Mouse (Mus musculus) forebrain, embryonic 12.5 days (tissue): ENCODE results near the gene Tenm2. TPM values are rescaled to one million over a fixed set of nuclear protein-coding genes. Genes with fewer than 3 reads are reported as not detected.
A peak's percentile ranks its signal among the peaks of the same experiment; 100 is the strongest.

ENCODE experiments used
- ATAC-seq: fragments of 200-750 bp; cut with Nextera tagmentation; 2 replicates; pipeline ENCODE4 v1.8.0; 2017; ENCODE audit warnings: moderate TSS enrichment; ENCODE audit not compliant: low FRiP score
- H3K27ac ChIP-seq: fragments of 300-500 bp; sonication (generic); 2 replicates; pipeline ENCODE4 v1.5.1; 2016; ENCODE audit warnings: mild to moderate bottlenecking
- H3K27me3 ChIP-seq: fragments of 300-500 bp; sonication (generic); 2 replicates; pipeline ENCODE4 v1.6.1; 2016; ENCODE audit warnings: mild to moderate bottlenecking
- H3K36me3 ChIP-seq: fragments of 300-500 bp; sonication (generic); replicated peaks from 2 replicates; pipeline ENCODE4 v1.6.1; 2016; ENCODE audit warnings: mild to moderate bottlenecking
- H3K4me1 ChIP-seq: fragments of 300-500 bp; sonication (generic); 2 replicates; pipeline ENCODE4 v1.6.1; 2016
- H3K4me2 ChIP-seq: fragments of 300-500 bp; sonication (generic); 2 replicates; pipeline ENCODE4 v1.6.1; 2016; ENCODE audit warnings: mild to moderate bottlenecking, moderate library complexity
- H3K4me3 ChIP-seq: fragments of 300-500 bp; sonication (generic); replicated peaks from 2 replicates; pipeline ENCODE4 v1.5.1; 2016; ENCODE audit warnings: mild to moderate bottlenecking
- H3K9ac ChIP-seq: fragments of 300-500 bp; sonication (generic); 2 replicates; pipeline ENCODE4 v1.6.1; 2016; ENCODE audit warnings: mild to moderate bottlenecking
- H3K9me3 ChIP-seq: fragments of 300-500 bp; sonication (generic); 2 replicates; pipeline ENCODE4 v1.6.1; 2016
- WGBS: fragments of 180-500 bp; shearing (Covaris S2); methylation state at CpG from one replicate; pipeline ENCODE4 v1.1.7; 2016; 5-methylcytosine and 5-hydroxymethylcytosine counted together
- polyA plus RNA-seq: library from polyadenylated mRNA; unstranded; fragments of >200 nt; fragmentation: Nextera tagmentation; extraction: Ambion mirVana; gene quantifications from 2 replicates; pipeline ENCODE4 v1.2.1, GENCODE M21; 2016

Tenm2 gene
- polyA plus RNA-seq, 1 experiment from 2014 or later: 10.9 TPM

DNA sequence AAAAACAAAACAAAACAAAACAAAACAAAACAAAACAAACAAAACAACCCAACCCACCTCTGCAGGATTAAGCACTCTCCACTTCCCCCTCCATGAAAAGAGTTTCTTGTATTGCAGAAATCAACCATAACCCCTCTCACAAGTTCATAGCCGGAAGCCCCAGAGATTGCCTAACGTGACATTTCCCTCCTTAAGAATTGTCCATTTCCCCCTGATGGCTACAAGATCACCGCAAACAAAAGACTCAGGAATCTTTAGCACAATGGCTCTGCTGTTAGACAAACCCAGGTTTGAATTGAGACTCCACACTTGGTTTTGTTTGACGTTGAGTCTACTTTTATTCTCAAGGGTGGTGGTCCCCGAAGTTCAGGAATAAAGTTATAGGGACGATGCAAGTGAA is 1063.2 kb downstream of the Tenm2 start:
- no peak overlapping the region for H3K4me3 ChIP-seq
- H3K4me2 ChIP-seq: no peak overlapping the region
- H3K27ac ChIP-seq: no peak overlapping the region
- no peak for ATAC-seq
- H3K27me3 ChIP-seq: 0 out of 2 replicates have a peak, but pooled peaks cover 7% of the 10 kb centered on the region
- WGBS: 59% methylated on average over 6 of the region's 6 CpGs
- no peaks in the 10 kb centered on the region for H3K36me3 ChIP-seq
- 0 out of 2 replicates have a peak, but pooled peaks cover 3% of the 10 kb centered on the region for H3K9me3 ChIP-seq
- no peak overlapping the region for H3K9ac ChIP-seq
- no peaks in the 10 kb centered on the region for H3K4me1 ChIP-seq

DNA sequence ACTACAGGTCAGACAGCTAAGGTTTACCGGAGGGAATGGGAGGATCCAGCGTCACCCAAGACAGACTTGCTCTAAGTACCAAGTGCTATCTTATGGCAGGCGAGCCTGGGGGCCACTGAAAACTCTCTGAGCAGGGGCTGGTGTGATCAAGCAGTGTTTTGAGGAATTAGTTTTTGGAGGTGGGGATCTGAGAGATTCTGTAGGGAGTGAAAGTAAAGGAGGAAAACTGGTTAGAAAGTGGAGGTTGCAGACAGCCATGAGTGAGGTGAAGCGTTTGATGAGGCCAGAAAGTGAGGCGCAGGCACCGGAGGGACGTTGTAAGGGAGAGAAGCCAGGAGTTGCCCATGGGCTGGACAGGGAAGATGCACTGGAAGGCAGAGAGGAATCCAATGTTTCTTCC is 1063.8 kb downstream of the Tenm2 start:
- Histone ChIP-seq H3K27ac (no peak overlapping the region), H3K9me3 (no peaks in the 10 kb centered on the region), H3K27me3 (0 out of 2 replicates have a peak, but pooled peaks cover 7% of the 10 kb centered on the region), H3K36me3 (no peaks in the 10 kb centered on the region), H3K4me2 (no peak overlapping the region), H3K4me1 (no peaks in the 10 kb centered on the region), H3K9ac (no peak overlapping the region), H3K4me3 (no peak overlapping the region)
- ATAC-seq: no peak
- WGBS: 91% methylated on average over 7 of the region's 7 CpGs

DNA sequence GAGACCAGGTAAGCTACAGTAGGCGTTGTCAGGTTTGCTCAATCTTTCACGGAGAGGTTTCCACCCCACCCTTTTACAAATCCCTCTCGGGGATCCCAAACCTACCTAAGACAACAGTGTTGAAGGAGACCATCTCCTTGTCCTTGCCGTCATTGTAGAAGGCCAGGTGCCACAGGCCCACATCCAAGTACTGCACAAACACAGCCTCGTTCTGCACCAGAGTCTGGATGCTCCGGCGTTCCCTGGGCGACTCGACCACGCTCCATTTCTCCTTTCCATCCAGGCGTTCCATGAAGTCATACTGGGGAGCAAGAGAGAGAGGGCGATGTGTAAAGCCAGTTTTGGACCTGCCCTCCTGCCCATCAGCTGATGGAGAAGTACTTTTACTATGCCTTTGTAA is 1064.5 kb downstream of the Tenm2 start:
- ATAC-seq: no peak
- WGBS: 96% methylated on average over 12 of the region's 12 CpGs

DNA sequence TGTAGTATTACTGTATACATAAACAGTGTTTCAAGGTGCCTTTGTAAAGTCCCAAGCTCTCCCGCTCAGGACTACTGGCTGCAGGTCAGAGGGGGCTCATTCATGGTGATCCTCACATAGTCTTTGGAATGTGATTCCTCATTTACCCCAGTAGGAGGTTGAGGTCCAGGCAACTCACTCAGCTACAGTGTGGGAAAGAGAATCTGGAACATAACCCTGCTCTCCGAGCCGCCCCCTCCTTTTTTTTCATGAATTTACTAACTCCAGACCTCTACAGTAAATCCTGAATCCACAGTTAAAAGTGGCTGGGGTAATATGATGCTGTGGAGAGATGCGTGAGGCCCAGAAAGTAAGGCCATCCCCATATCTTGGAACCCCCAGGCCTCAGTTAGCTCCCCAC is 1066.0 kb downstream of the Tenm2 start:
- no peaks in the 10 kb centered on the region for H3K9me3 ChIP-seq
- H3K9ac ChIP-seq: no peak overlapping the region
- no peak overlapping the region for H3K27ac ChIP-seq
- 77% methylated on average over 4 of the region's 4 CpGs for WGBS
- H3K36me3 ChIP-seq: no peaks in the 10 kb centered on the region
- ATAC-seq: no peak
- H3K4me2 ChIP-seq: no peak overlapping the region
- no peaks in the 10 kb centered on the region for H3K4me1 ChIP-seq
- H3K27me3 ChIP-seq: peaks cover 20% of the 10 kb centered on the region; the same call in 1 of the 2 replicates
- H3K4me3 ChIP-seq: no peak overlapping the region

More for the DNA sequence above, 1064.5 kb downstream of the Tenm2 start:
- H3K9me3 ChIP-seq: no peaks in the 10 kb centered on the region
- peaks cover 12% of the 10 kb centered on the region; the same call in 1 of the 2 replicates for H3K27me3 ChIP-seq
- no peak overlapping the region for H3K9ac ChIP-seq
- no peaks in the 10 kb centered on the region for H3K36me3 ChIP-seq
- H3K4me1 ChIP-seq: no peaks in the 10 kb centered on the region
- H3K4me2 ChIP-seq: no peak overlapping the region
- H3K27ac ChIP-seq: no peak overlapping the region
- no peak overlapping the region for H3K4me3 ChIP-seq

DNA sequence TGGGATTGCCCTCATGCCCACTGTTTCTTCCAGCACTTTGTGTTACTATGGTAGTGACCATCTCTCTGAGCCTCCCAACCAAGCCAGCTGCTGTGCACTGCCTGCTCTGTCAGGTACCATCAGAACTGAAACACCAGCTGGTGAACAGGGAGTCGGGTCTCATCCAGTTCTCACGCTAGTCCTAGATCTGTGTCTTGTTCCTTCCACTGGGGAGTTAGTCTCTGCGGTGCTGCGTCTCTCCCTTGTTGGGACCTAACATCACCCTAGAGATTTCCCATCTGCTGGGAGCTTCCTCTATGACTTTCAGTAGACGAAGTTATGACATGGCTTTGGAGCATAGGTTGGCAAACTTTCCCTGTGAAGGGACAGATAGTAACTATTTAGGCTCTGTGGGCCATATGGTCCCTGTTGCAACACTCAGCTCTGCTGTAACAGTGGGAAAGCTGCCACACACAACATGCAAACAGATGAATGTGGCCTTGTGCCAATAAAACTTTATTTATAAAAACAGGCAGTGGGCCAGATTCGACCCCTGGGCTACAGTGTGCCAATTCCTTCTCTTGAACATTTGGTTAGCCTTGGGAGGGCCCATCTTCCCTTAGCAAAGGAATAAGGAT is 1066.7 kb downstream of the Tenm2 start:
- no peak overlapping the region for H3K9ac ChIP-seq
- no peak for ATAC-seq

DNA sequence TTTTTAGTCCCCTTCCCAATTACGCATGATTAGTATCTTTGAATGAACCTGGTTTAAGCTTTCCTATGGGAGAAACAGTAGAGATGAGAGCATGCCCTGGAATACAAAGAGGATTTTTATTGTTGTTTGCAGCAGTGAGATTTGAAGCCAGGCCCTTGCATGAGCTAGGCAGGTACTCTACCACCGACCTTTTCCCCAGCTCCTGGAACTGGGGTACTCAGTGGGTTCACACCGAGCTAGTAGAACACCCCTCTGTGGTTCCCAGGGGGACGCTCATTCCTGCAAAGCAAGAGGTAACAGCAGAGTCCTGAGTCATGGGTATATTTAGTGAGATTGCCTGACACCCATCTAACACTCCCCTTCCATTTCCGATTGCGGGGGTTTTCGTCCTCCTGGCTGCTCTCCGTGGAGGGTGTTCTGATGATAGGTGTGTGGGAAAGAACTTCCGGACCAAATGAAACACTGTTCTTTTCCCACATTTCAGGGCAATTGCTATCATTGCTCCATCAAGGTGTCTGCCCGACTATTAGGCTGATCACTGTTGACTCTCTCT is 1067.9 kb downstream of the Tenm2 start:
- Histone ChIP-seq H3K27me3 (peaks cover 22% of the 10 kb centered on the region), H3K9me3 (no peaks in the 10 kb centered on the region), H3K4me1 (no peaks in the 10 kb centered on the region), H3K36me3 (no peaks in the 10 kb centered on the region), H3K27ac (no peak overlapping the region), H3K9ac (no peak overlapping the region), H3K4me3 (no peak overlapping the region), H3K4me2 (no peak overlapping the region)
- no peak for ATAC-seq
- WGBS: 80% methylated on average over 10 of the region's 10 CpGs

More for the DNA sequence above, 1066.7 kb downstream of the Tenm2 start:
- H3K27me3 ChIP-seq: peaks cover 16% of the 10 kb centered on the region; the same call in 1 of the 2 replicates
- H3K27ac ChIP-seq: no peak overlapping the region
- WGBS: 92% methylated on average over 6 of the region's 6 CpGs
- H3K9me3 ChIP-seq: no peaks in the 10 kb centered on the region
- no peaks in the 10 kb centered on the region for H3K36me3 ChIP-seq
- H3K4me3 ChIP-seq: no peak overlapping the region
- H3K4me1 ChIP-seq: no peaks in the 10 kb centered on the region
- H3K4me2 ChIP-seq: no peak overlapping the region

DNA sequence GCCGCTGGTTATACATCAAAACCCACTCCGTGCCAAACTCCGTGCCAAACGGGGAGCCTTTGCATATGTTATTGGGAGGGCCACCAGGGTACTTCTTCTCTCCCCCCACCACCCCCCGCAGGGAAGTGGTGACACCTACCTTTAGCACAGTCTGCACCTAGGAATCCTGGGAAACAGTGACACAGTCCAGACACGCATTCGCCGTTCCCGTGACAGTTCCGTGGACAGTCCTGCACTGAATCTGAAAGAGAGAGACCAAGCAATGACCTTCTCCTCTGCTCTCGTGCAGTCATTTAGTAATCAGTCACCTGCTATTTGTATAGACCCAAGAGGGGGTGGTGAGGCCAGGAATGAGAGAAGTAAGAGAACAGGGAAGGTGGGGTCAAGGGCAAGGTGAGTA is 1072.2 kb downstream of the Tenm2 start:
- ATAC-seq: no peak
- no peak overlapping the region for H3K4me3 ChIP-seq

DNA sequence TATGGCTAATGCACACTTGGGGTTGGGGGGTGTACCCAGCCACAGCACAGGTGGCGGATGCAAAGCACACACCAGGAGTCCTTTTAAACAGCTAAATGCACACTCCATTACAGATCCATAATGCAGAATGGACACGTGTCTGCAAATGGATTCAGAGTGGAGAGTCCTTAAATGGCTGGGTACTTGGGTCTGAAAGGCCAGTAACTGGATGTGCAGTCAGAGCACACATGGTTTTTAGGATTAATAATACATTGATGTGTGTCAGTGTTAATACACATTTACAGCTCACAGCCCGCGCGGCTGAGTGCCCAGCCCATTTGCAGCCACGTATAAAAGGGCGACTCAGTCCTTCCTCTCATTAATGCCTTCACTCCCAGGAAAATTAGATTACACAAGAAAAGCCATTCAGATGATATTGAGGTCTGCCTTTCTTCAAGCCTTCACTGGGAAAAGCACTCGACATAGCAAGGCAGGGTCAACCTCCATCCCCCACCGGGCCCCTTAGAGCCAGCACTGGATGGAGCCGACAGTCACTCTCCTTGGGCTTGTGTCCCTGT is 1073.9 kb downstream of the Tenm2 start:
- Histone ChIP-seq H3K9ac (no peak overlapping the region), H3K4me3 (no peak overlapping the region), H3K4me2 (no peak overlapping the region), H3K36me3 (no peaks in the 10 kb centered on the region), H3K27ac (0 out of 2 replicates have a peak overlapping the region, but pooled peaks have one; percentile 42), H3K4me1 (peaks cover 8% of the 10 kb centered on the region), H3K27me3 (peaks cover 30% of the 10 kb centered on the region), H3K9me3 (no peaks in the 10 kb centered on the region)
- peak; percentile 79 for ATAC-seq
- WGBS: 30% methylated on average over 10 of the region's 10 CpGs

More for the DNA sequence above, 1072.2 kb downstream of the Tenm2 start:
- no peaks in the 10 kb centered on the region for H3K9me3 ChIP-seq
- H3K4me2 ChIP-seq: no peak overlapping the region
- WGBS: 93% methylated on average over 11 of the region's 11 CpGs
- peaks cover 8% of the 10 kb centered on the region for H3K4me1 ChIP-seq
- H3K9ac ChIP-seq: no peak overlapping the region
- no peak overlapping the region for H3K27ac ChIP-seq
- no peaks in the 10 kb centered on the region for H3K36me3 ChIP-seq
- peaks cover 26% of the 10 kb centered on the region for H3K27me3 ChIP-seq

DNA sequence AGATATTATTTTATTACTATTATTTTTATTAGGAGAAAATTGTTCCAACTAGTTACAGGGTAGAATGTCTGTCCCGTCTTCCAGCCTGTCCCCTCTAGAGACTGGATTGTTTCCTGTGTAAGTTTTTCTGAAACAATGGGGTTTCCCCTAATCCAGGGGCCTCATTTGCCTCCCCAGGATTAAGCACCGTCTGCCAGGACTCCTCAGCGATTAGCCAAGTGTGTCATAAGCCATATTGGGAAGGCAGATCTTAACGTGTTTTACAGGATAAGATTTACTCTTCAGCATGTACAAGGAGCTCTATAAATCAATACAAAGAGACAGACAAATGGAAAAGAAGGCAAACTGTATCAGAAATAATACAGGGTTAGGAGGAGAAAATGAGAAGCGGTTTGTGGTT is 1082.3 kb downstream of the Tenm2 start:
- no peak overlapping the region for H3K4me3 ChIP-seq
- H3K27ac ChIP-seq: no peak overlapping the region
- H3K36me3 ChIP-seq: no peaks in the 10 kb centered on the region
- no peaks in the 10 kb centered on the region for H3K9me3 ChIP-seq
- peaks cover 21% of the 10 kb centered on the region for H3K27me3 ChIP-seq
- WGBS: 30% methylated on average over 5 of the region's 5 CpGs
- no peak for ATAC-seq
- H3K4me1 ChIP-seq: peaks cover 16% of the 10 kb centered on the region
- no peak overlapping the region for H3K4me2 ChIP-seq
- H3K9ac ChIP-seq: no peak overlapping the region

DNA sequence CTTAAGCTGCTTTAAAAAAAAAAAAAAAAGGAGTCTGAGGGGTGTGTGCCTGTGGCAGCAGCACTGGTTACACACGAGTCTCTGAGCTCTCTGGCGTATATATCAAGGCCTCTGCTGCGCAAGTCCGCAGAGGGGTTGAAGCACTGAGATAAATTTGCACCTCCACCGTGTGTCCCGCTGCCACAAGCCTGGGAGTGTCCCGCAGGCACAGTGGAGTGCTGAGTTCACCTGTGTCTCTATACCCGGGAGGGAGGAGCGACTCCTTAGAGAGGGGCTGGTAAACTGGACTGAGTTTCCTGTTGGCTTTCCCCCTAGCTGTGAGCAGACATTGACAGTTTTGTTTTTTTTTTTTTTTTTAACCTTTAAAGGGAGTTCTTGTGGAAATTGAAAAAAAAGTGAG is 1082.8 kb downstream of the Tenm2 start:
- 13% methylated on average over 9 of the region's 9 CpGs for WGBS
- peaks cover 16% of the 10 kb centered on the region for H3K4me1 ChIP-seq
- ATAC-seq: no peak
- peaks cover 18% of the 10 kb centered on the region for H3K27me3 ChIP-seq
- no peak overlapping the region for H3K4me3 ChIP-seq
- H3K4me2 ChIP-seq: peak overlapping the region; percentile 21; the same call in 1 of the 2 replicates
- no peak overlapping the region for H3K9ac ChIP-seq
- H3K9me3 ChIP-seq: no peaks in the 10 kb centered on the region
- H3K36me3 ChIP-seq: no peaks in the 10 kb centered on the region
- H3K27ac ChIP-seq: no peak overlapping the region

DNA sequence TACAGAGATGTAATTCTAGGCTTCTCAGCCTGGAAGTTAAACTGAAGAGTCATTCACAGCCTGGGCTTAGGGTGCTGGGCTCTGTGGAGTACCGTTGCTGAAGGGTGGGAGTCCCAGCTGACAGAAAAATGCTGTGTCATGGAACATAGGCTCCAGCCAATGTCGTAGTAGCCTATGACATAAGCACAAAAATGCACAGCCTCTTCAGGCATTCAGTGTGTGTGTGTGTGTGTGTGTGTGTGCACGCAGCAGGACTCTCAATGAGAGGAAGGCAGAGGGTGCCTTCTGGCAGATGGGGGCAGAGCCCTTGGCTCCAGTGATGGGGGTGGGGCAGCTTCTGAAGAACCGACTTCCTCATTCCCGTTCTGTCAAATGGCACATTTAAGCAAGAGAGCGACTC is 1083.5 kb downstream of the Tenm2 start:
- Histone ChIP-seq H3K9ac (no peak overlapping the region), H3K4me3 (no peak overlapping the region), H3K27ac (no peak overlapping the region), H3K27me3 (peaks cover 18% of the 10 kb centered on the region), H3K36me3 (no peaks in the 10 kb centered on the region), H3K4me1 (peaks cover 16% of the 10 kb centered on the region), H3K9me3 (no peaks in the 10 kb centered on the region), H3K4me2 (peak overlapping the region; percentile 21)
- WGBS: 17% methylated on average over 6 of the region's 6 CpGs
- ATAC-seq: peak; percentile 77

DNA sequence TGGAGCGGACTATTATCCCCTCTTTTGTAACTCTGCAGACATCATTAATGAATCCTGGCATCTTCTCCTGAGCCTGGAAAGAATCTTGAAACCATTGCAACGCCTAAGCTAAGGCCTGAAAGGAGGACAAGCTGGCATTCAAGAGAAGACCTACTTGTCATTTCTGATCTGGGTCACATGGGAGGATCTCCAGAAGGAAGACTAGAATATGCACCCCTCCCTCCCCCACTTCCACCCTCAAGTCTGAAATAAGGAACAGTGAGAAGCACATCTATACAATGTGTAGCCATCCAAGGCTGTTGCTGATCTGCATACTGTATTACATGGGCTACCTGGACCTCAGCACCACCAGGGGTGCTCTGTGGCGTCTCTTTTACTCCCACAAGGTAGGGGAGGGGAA is 1086.7 kb downstream of the Tenm2 start:
- Histone ChIP-seq H3K4me2 (no peak overlapping the region), H3K9me3 (no peaks in the 10 kb centered on the region), H3K27me3 (no peaks in the 10 kb centered on the region; the same call in 1 of the 2 replicates), H3K36me3 (no peaks in the 10 kb centered on the region), H3K9ac (no peak overlapping the region), H3K4me3 (no peak overlapping the region), H3K27ac (no peak overlapping the region), H3K4me1 (peaks cover 16% of the 10 kb centered on the region)
- ATAC-seq: no peak
- 87% methylated on average over 3 of the region's 3 CpGs for WGBS

DNA sequence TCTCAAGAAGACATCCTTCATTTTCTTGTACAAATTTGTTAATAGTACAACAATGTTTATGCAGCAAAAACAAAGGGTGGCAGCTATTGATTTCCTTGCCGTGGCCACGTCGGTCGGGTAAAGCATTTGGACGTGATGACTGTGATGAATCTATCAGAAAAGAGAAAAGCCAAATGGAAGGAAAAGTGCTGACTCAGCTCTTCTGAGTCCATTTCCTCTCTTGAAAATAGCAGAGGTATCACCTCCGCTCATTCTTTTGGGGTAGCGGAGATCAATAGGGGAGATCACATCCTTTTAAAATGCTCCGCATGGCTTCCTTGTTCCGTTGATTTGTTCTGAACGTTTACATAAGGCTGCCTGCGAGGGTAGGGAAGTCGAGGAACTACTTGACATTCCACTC is 1090.7 kb downstream of the Tenm2 start:
- WGBS: 77% methylated on average over 12 of the region's 12 CpGs
- Histone ChIP-seq H3K4me1 (no peaks in the 10 kb centered on the region; the same call in 1 of the 2 replicates), H3K27ac (no peak overlapping the region), H3K4me2 (no peak overlapping the region), H3K9me3 (no peaks in the 10 kb centered on the region), H3K4me3 (no peak overlapping the region), H3K27me3 (no peaks in the 10 kb centered on the region; the same call in 1 of the 2 replicates), H3K36me3 (no peaks in the 10 kb centered on the region), H3K9ac (no peak overlapping the region)
- no peak for ATAC-seq
